Mouse (Mus musculus) neural tube, embryonic 12.5 days (tissue): ENCODE data around the gene Gzmn. TPM values are rescaled to one million over a fixed set of nuclear protein-coding genes. Genes with fewer than 3 reads are reported as not detected.
"Not testable (repeated sequence)": the region's sequence is repeated elsewhere in the genome, so short reads cannot be mapped to it uniquely, and the experiment has no call there.

ENCODE experiments used
- ATAC-seq: fragments of 200-750 bp; cut with Nextera tagmentation; 2 replicates; pipeline ENCODE4 v1.8.0; 2017; ENCODE audit warnings: low read depth, mild to moderate bottlenecking, moderate TSS enrichment, moderate library complexity; ENCODE audit not compliant: low FRiP score
- H3K27ac ChIP-seq: fragments of 300-500 bp; sonication (generic); 2 replicates; pipeline ENCODE4 v1.5.1; 2016
- H3K27me3 ChIP-seq: fragments of 300-500 bp; sonication (generic); replicated peaks from 2 replicates; pipeline ENCODE4 v1.6.1; 2016; ENCODE audit warnings: mild to moderate bottlenecking
- H3K36me3 ChIP-seq: fragments of 300-500 bp; sonication (generic); 2 replicates; pipeline ENCODE4 v1.6.1; 2016; ENCODE audit warnings: mild to moderate bottlenecking
- H3K4me1 ChIP-seq: fragments of 300-500 bp; sonication (generic); 2 replicates; pipeline ENCODE4 v1.6.1; 2016
- H3K4me2 ChIP-seq: fragments of 300-500 bp; sonication (generic); replicated peaks from 2 replicates; pipeline ENCODE4 v1.6.1; 2016; ENCODE audit warnings: mild to moderate bottlenecking
- H3K4me3 ChIP-seq: fragments of 300-500 bp; sonication (generic); 2 replicates; pipeline ENCODE4 v1.5.1; 2016
- H3K9ac ChIP-seq: fragments of 300-500 bp; sonication (generic); 2 replicates; pipeline ENCODE4 v1.6.1; 2016; ENCODE audit warnings: mild to moderate bottlenecking
- H3K9me3 ChIP-seq: fragments of 300-500 bp; sonication (generic); 2 replicates; pipeline ENCODE4 v1.6.1; 2016; ENCODE audit warnings: mild to moderate bottlenecking
- WGBS: fragments of 180-500 bp; shearing (Covaris S2); methylation state at CpG from one replicate; pipeline ENCODE4 v1.1.7; 2016; 5-methylcytosine and 5-hydroxymethylcytosine counted together
- polyA plus RNA-seq: library from polyadenylated mRNA; unstranded; fragments of >200 nt; fragmentation: Nextera tagmentation; extraction: Ambion mirVana; gene quantifications from 2 replicates; pipeline ENCODE4 v1.2.1, GENCODE M21; 2016

Gzmn gene
- polyA plus RNA-seq = not detected in 2 replicates

GRCm38 (mm10) chr14:56174499-56174898 lies at the start of gene Gzmn:
Gene Gzmn, minus strand, starts transcription at chr14:56174599.
- H3K9me3 ChIP-seq = no peaks in the 10 kb centered on the region
- no peaks in the 10 kb centered on the region for H3K27me3 ChIP-seq
- no peak within 1 kb of the TSS for H3K9ac ChIP-seq
- no peak within 1 kb of the TSS for H3K4me2 ChIP-seq
- no peak within 1 kb of the TSS for H3K4me3 ChIP-seq
- WGBS = 92% methylated on average over 5 of the region's 5 CpGs
- no peaks in the 10 kb centered on the region for H3K4me1 ChIP-seq
- no peak for ATAC-seq
- H3K27ac ChIP-seq = no peak within 1 kb of the TSS
- H3K36me3 ChIP-seq = no peaks in the 10 kb centered on the region

DNA sequence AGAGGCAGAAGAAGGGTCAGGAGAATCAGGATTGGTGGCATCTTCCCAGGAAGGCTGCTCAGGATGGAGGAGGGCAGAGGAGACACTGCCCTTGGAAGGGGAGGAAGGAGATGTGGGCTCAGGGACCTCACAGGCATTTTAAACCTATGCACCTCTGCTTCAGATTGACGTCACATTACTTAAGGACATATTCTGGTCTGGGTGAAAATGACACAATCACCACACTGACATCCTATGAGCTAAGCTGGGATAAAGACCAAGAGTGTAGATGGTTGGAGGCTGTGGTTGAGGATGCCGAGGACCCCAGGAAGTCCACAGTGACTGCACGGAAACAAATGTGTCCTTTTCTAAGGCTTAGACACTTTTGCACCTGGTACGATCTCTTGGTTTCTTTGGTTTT lies 36.9 kb upstream of the Gzmn start, which contains the start of gene Gzmf:
Gzmf (minus strand) TSS at position 101 of the 400 bp plus-strand sequence.
- WGBS = 91% methylated on average over 4 of the region's 4 CpGs
- no peaks in the 10 kb centered on the region for H3K4me1 ChIP-seq
- H3K27ac ChIP-seq = no peak within 1 kb of the TSS
- no peak for ATAC-seq
- H3K9ac ChIP-seq = no peak within 1 kb of the TSS
- H3K4me2 ChIP-seq = no peak within 1 kb of the TSS
- H3K27me3 ChIP-seq = no peaks in the 10 kb centered on the region
- H3K9me3 ChIP-seq = no peaks in the 10 kb centered on the region
- H3K4me3 ChIP-seq = no peak within 1 kb of the TSS
- H3K36me3 ChIP-seq = no peaks in the 10 kb centered on the region

GRCm38 (mm10) chr14:56205613-56206012 lies 31.2 kb upstream of the Gzmn start:
- H3K4me2 ChIP-seq = no peak overlapping the region
- 88% methylated on average over 1 of the region's 1 CpGs for WGBS
- H3K36me3 ChIP-seq = no peaks in the 10 kb centered on the region
- no peaks in the 10 kb centered on the region for H3K4me1 ChIP-seq
- H3K27ac ChIP-seq = no peak overlapping the region
- no peak for ATAC-seq
- no peaks in the 10 kb centered on the region for H3K9me3 ChIP-seq
- H3K9ac ChIP-seq = no peak overlapping the region
- H3K4me3 ChIP-seq = no peak overlapping the region
- no peaks in the 10 kb centered on the region for H3K27me3 ChIP-seq

DNA sequence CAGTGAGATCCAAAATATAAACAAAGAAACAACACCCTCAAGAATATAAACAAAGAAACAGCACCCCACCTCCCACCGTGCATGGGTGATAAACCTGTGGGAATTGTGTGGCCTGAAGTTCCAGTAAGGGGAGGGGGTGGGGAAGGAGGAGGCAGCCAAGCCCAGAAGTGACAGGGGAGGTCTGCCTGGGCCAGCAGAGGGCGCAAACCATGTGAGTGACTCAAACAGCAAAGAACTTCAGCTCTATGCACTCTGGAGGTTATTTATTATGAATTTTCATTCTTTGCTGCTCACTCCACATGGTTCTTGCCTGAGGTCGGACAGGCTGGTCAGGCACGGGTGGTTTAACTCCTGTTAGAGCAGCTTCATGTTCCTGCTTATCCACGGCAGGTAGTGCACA lies 30.6 kb upstream of the Gzmn start:
- H3K9ac ChIP-seq = not testable (repeated sequence)
- WGBS = 38% methylated on average over 5 of the region's 5 CpGs

DNA sequence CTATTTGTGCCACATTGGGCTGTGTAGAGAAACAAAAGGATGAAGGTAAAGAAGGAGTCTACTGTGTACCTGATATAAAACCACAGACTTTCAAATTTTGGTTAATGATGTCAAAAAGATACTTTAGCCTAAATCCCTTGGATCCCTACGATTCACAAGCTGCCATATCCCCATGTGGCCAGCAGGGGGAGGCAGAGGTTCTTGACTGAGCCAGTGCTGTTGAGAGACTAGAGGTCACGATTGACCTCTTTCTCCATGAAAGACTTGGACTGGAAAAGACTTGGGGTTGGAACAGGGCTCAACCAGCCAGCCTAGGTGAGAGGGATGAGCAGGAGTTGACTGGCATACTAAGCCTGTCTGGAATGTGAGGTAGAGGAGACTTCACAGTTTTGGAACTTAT lies 29.6 kb upstream of the Gzmn start:
- Histone ChIP-seq H3K4me1 (no peaks in the 10 kb centered on the region), H3K4me2 (no peak overlapping the region), H3K4me3 (no peak overlapping the region), H3K9ac (no peak overlapping the region), H3K27ac (no peak overlapping the region), H3K27me3 (no peaks in the 10 kb centered on the region), H3K36me3 (no peaks in the 10 kb centered on the region), H3K9me3 (no peaks in the 10 kb centered on the region)
- no peak for ATAC-seq
- WGBS = 22% methylated on average over 2 of the region's 2 CpGs

More for the DNA sequence above, 30.6 kb upstream of the Gzmn start:
- H3K9me3 ChIP-seq, H3K27ac ChIP-seq, H3K27me3 ChIP-seq, H3K4me1 ChIP-seq, H3K4me2 ChIP-seq, H3K36me3 ChIP-seq, ATAC-seq, H3K4me3 ChIP-seq: not testable (repeated sequence)

DNA sequence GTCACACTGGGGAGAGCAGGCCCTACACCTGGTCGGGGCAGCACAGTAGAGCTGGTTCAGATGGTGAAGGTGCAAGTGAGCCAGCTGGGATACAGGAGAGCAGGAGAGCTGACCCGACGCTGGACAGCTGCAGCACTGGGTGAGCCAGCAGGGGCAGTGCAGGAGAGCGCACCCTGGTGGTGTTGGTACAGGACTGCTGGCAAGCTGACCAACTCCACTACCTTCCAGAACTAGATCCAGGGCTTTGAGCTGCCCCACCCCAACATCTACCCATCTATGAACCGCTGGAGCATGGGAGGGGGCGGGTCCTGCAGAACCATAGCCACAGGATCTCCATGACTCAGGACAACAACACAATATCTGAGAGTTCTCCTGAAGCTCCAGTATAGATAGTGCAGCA lies 12.5 kb upstream of the Gzmn start:
- H3K27ac ChIP-seq = no peak overlapping the region
- H3K9me3 ChIP-seq = no peaks in the 10 kb centered on the region
- no peak for ATAC-seq
- H3K4me3 ChIP-seq = no peak overlapping the region
- no peak overlapping the region for H3K9ac ChIP-seq
- H3K36me3 ChIP-seq = no peaks in the 10 kb centered on the region
- H3K27me3 ChIP-seq = no peaks in the 10 kb centered on the region
- H3K4me2 ChIP-seq = no peak overlapping the region
- 58% methylated on average over 6 of the region's 6 CpGs for WGBS
- H3K4me1 ChIP-seq = no peaks in the 10 kb centered on the region

DNA sequence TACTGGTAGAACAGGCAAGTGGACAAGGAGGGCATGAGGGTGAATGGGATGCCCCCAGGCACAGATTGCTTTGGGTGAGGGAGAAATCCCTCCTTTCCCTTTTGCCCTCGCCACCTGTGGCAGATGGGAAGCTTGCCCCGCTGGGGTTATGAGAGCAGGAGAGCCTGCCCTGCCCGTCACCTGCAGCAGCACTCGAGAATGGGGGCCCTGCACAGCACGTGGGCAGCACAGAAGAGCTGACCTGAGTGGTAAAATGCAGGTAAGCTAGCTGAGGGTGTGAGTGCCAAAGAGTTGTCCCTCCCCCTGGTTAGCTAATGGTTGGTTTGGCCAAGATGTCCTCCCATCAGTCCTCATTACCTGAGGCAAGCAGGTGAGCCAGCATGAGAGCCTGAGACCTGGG lies 12.1 kb upstream of the Gzmn start:
- Histone ChIP-seq H3K9me3 (no peaks in the 10 kb centered on the region), H3K4me2 (no peak overlapping the region), H3K9ac (no peak overlapping the region), H3K27me3 (no peaks in the 10 kb centered on the region), H3K27ac (no peak overlapping the region), H3K36me3 (no peaks in the 10 kb centered on the region), H3K4me1 (no peaks in the 10 kb centered on the region), H3K4me3 (no peak overlapping the region)
- 84% methylated on average over 5 of the region's 5 CpGs for WGBS
- ATAC-seq = no peak

GRCm38 (mm10) chr14:56177651-56178050 lies 3.3 kb upstream of the Gzmn start:
- H3K4me3 ChIP-seq, H3K36me3 ChIP-seq, H3K27ac ChIP-seq, ATAC-seq, H3K4me1 ChIP-seq, H3K9ac ChIP-seq, H3K27me3 ChIP-seq, H3K9me3 ChIP-seq, H3K4me2 ChIP-seq: not testable (repeated sequence)
- 25% methylated on average over 8 of the region's 8 CpGs for WGBS

- H3K4me1 ChIP-seq = no peaks in the 10 kb centered on the region
- no peaks in the 10 kb centered on the region for H3K27me3 ChIP-seq
- no peak for ATAC-seq
- no peak overlapping the region for H3K4me2 ChIP-seq
- no peak overlapping the region for H3K9ac ChIP-seq
- no peak overlapping the region for H3K4me3 ChIP-seq
- H3K27ac ChIP-seq = no peak overlapping the region
- WGBS = 92% methylated on average over 6 of the region's 6 CpGs
- no peaks in the 10 kb centered on the region for H3K36me3 ChIP-seq
- H3K9me3 ChIP-seq = no peaks in the 10 kb centered on the region
Observed at GRCm38 (mm10) chr14:56173396-56173795, 1.0 kb downstream of the Gzmn start.

- H3K27ac ChIP-seq = no peak overlapping the region
- no peak overlapping the region for H3K4me2 ChIP-seq
- H3K27me3 ChIP-seq = no peaks in the 10 kb centered on the region
- WGBS = 95% methylated on average over 5 of the region's 5 CpGs
- H3K4me1 ChIP-seq = no peaks in the 10 kb centered on the region
- H3K4me3 ChIP-seq = no peak overlapping the region
- no peak for ATAC-seq
- H3K9me3 ChIP-seq = no peaks in the 10 kb centered on the region
- H3K36me3 ChIP-seq = no peaks in the 10 kb centered on the region
- H3K9ac ChIP-seq = no peak overlapping the region
Observed at GRCm38 (mm10) chr14:56172744-56173143, 1.7 kb downstream of the Gzmn start.

GRCm38 (mm10) chr14:56168009-56168408 lies 6.4 kb downstream of the Gzmn start:
- H3K27ac ChIP-seq = no peak overlapping the region
- no peaks in the 10 kb centered on the region for H3K4me1 ChIP-seq
- H3K9me3 ChIP-seq = no peaks in the 10 kb centered on the region
- no peak for ATAC-seq
- no peaks in the 10 kb centered on the region for H3K36me3 ChIP-seq
- no peak overlapping the region for H3K9ac ChIP-seq
- H3K27me3 ChIP-seq = no peaks in the 10 kb centered on the region
- WGBS = 88% methylated on average over 6 of the region's 6 CpGs
- no peak overlapping the region for H3K4me3 ChIP-seq
- no peak overlapping the region for H3K4me2 ChIP-seq

DNA sequence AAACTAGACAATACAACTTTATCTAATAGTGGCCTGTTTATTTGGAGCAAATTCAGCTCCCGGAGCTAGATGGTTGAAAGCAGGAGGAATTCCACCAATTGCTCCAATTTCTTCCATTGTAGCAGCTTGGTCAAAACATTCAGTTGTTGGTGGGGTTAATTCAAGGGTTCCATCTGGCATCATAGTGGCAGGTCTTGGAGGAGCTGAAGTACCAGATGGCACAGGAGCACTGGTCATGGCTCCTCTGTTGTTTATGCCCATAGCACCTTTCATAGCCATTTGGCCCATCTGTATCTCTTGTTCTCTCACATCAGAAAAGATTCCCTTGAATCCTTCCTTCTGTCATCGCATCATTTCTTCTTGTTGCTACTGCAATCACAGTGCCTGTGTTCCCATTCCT lies 12.3 kb downstream of the Gzmn start:
- WGBS = 86% methylated on average over 2 of the region's 2 CpGs
- Histone ChIP-seq H3K4me3 (no peak overlapping the region), H3K4me2 (no peak overlapping the region), H3K36me3 (no peaks in the 10 kb centered on the region), H3K9me3 (no peaks in the 10 kb centered on the region), H3K27me3 (no peaks in the 10 kb centered on the region), H3K27ac (no peak overlapping the region), H3K9ac (no peak overlapping the region), H3K4me1 (no peaks in the 10 kb centered on the region)
- no peak for ATAC-seq

- WGBS = 87% methylated on average over 2 of the region's 2 CpGs
- H3K27me3 ChIP-seq, H3K9ac ChIP-seq, ATAC-seq, H3K9me3 ChIP-seq, H3K36me3 ChIP-seq, H3K27ac ChIP-seq, H3K4me2 ChIP-seq, H3K4me3 ChIP-seq, H3K4me1 ChIP-seq: not testable (repeated sequence)
Observed at GRCm38 (mm10) chr14:56159479-56159878, 14.9 kb downstream of the Gzmn start, which contains the start of gene Gzmg. Gene Gzmg, minus strand, starts transcription at chr14:56159579.
